Mouse (Mus musculus) right cerebral cortex, postnatal 10 days (tissue): ENCODE results near the gene Gm38431.

ENCODE experiments used
- DNase-seq, 2 experiments: peaks; one replicate each; pipeline ENCODE4 v3.0.0; 2021; ENCODE audit warnings: low spot score in 2 of 2

Gm38431 gene

GRCm38 (mm10) chr9:21041308-21041707, 50.5 kb downstream of the Gm38431 start:
- peak; percentile 78 to 89 for DNase-seq

- no peak for DNase-seq
Observed at GRCm38 (mm10) chr9:21039779-21040178, 52.0 kb downstream of the Gm38431 start.

GRCm38 (mm10) chr9:21037481-21037891, 54.3 kb downstream of the Gm38431 start:
- DNase-seq = peak; percentile 65 to 70

GRCm38 (mm10) chr9:21036666-21037065, 55.1 kb downstream of the Gm38431 start:
- DNase-seq = no peak

- DNase-seq = no peak
Observed at GRCm38 (mm10) chr9:21036161-21036560, 55.6 kb downstream of the Gm38431 start.

- DNase-seq = no peak
Observed at GRCm38 (mm10) chr9:21035586-21035985, 56.2 kb downstream of the Gm38431 start.

GRCm38 (mm10) chr9:21034481-21035085, 57.2 kb downstream of the Gm38431 start:
- DNase-seq = no peak

- peak; percentile 78 to 82 for DNase-seq
Observed at GRCm38 (mm10) chr9:21033136-21033535, 58.7 kb downstream of the Gm38431 start.

GRCm38 (mm10) chr9:21032491-21032890, 59.3 kb downstream of the Gm38431 start:
- no peak for DNase-seq

- DNase-seq = peak; percentile 92 to 93
Observed at GRCm38 (mm10) chr9:21031896-21032351, 59.9 kb downstream of the Gm38431 start, which contains the start of gene Icam5. TSS of gene Icam5 (plus strand) at chr9:21032073.

GRCm38 (mm10) chr9:21031251-21031895, 60.4 kb downstream of the Gm38431 start:
- DNase-seq = peak; percentile 87 to 92

GRCm38 (mm10) chr9:21030781-21031250, 61.0 kb downstream of the Gm38431 start:
- DNase-seq = peak; percentile 91 to 92

- no peak for DNase-seq
Observed at GRCm38 (mm10) chr9:21030055-21030600, 61.7 kb downstream of the Gm38431 start.

- peak; percentile 81 to 85 for DNase-seq
Observed at GRCm38 (mm10) chr9:21029291-21030054, 62.3 kb downstream of the Gm38431 start, which contains the start of gene Icam4. TSS of gene Icam4 (plus strand) at chr9:21029373.

- no peak for DNase-seq
Observed at GRCm38 (mm10) chr9:21028560-21029110, 63.2 kb downstream of the Gm38431 start.

GRCm38 (mm10) chr9:21027774-21028290, 64.0 kb downstream of the Gm38431 start:
- DNase-seq = no peak

- no peak for DNase-seq
Observed at GRCm38 (mm10) chr9:21026849-21027248, 64.9 kb downstream of the Gm38431 start.

- no peak for DNase-seq
Observed at GRCm38 (mm10) chr9:21025258-21025810, 66.5 kb downstream of the Gm38431 start.

GRCm38 (mm10) chr9:21022726-21023125, 69.1 kb downstream of the Gm38431 start:
- DNase-seq = no peak

GRCm38 (mm10) chr9:21022288-21022687, 69.5 kb downstream of the Gm38431 start:
- no peak for DNase-seq

GRCm38 (mm10) chr9:21021363-21021762, 70.4 kb downstream of the Gm38431 start:
- no peak for DNase-seq
